Mouse (Mus musculus) cortical plate, adult 2 months (tissue): ENCODE results near the gene Arl8a.

ENCODE experiments used
- CTCF ChIP-seq: fragments of 200-500 bp; IDR thresholded peaks from 2 replicates; pipeline ENCODE4 v1.5.1; 2011; ENCODE audit warnings: mild to moderate bottlenecking, control low read depth, low read length; ENCODE audit not compliant: insufficient read depth; ENCODE audit errors: extremely low read depth
- POLR2A ChIP-seq: fragments of 200-500 bp; IDR thresholded peaks from 2 replicates; pipeline ENCODE4 v1.6.1; 2011; ENCODE audit warnings: mild to moderate bottlenecking, low read length, control low read depth; ENCODE audit not compliant: insufficient read depth; ENCODE audit errors: extremely low read depth

DNA sequence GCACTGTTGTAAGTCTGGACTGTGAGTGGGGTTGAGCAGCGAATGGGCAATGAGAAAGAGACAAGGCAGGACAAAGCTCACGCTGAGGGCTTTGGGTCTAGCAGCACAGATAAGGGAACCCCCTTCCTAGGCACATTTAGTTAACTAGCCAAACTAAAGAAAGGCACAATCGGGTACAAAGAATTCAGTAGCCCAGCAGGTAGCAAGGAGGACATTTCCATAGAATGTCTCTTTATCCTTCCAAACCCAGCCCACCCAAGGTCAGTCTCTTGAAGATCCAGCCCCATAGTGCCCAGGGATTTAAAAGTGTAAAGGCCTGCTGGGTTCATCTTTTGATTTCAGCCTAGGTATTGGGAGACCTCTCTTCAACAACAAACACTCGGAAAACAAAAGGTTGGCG lies 39.3 kb downstream of the Arl8a start:
- TF ChIP-seq CTCF: no peak
- no peak for TF ChIP-seq POLR2A
